Mouse (Mus musculus) CH12.LX (cell line): ENCODE data around the gene Abhd18. TPM values are rescaled to one million over a fixed set of nuclear protein-coding genes. Genes with fewer than 3 reads are reported as not detected.

Experiments used
- DNase-seq: peaks from one replicate; pipeline ENCODE4 v3.0.0-alpha.2; 2013; ENCODE audit errors: extremely low read depth
- H3K27ac ChIP-seq: 2 replicates; pipeline ENCODE4 v1.5.1; 2012; ENCODE audit warnings: low read depth, mild to moderate bottlenecking, control low read depth, moderate library complexity; ENCODE audit not compliant: insufficient read depth
- H3K27me3 ChIP-seq: replicated peaks from 2 replicates; pipeline ENCODE3; 2012; ENCODE audit warnings: inconsistent platforms
- H3K36me3 ChIP-seq, 2 experiments: replicated peaks in 1 of 2; 2 replicates each; pipeline versions ENCODE3 to v1.6.1; 2012; ENCODE audit warnings: inconsistent platforms in 1 of 2, low read length in 1 of 2, mild to moderate bottlenecking in 1 of 2, mixed read lengths in 1 of 2, moderate library complexity in 1 of 2; ENCODE audit not compliant: control insufficient read depth in 1 of 2, insufficient read depth in 1 of 2
- H3K4me1 ChIP-seq, 2 experiments: 2 replicates each; pipeline ENCODE4 v1.6.1; 2012; ENCODE audit warnings: inconsistent platforms in 1 of 2, moderate library complexity in 1 of 2; ENCODE audit not compliant: insufficient read depth in 2 of 2, control insufficient read depth in 1 of 2
- H3K4me2 ChIP-seq: 2 replicates; pipeline ENCODE4 v1.6.1; 2012; ENCODE audit warnings: low read depth, mild to moderate bottlenecking, control low read depth; ENCODE audit not compliant: poor library complexity, insufficient read depth, severe bottlenecking
- H3K4me3 ChIP-seq, 3 experiments: fragments of 150-350 bp in 1 of 3; sonication (generic) in 1 of 3; replicated peaks in 1 of 3; 2 replicates each; pipeline versions ENCODE3 to v1.5.1; 2011 to 2012; ENCODE audit warnings: low read depth in 2 of 3, low read length in 2 of 3, mild to moderate bottlenecking in 2 of 3, moderate library complexity in 2 of 3, control low read depth in 1 of 3, improper control_type of control experiment in 1 of 3, inconsistent platforms in 1 of 3, mixed read lengths in 1 of 3; ENCODE audit not compliant: poor library complexity in 1 of 3
- H3K79me2 ChIP-seq: replicated peaks from 2 replicates; pipeline ENCODE4 v1.6.1; 2012; ENCODE audit warnings: mild to moderate bottlenecking, moderate library complexity; ENCODE audit not compliant: control insufficient read depth, poor library complexity, insufficient read depth, severe bottlenecking; ENCODE audit errors: extremely low read depth
- H3K9ac ChIP-seq: 2 replicates; pipeline ENCODE4 v1.6.1; 2012; ENCODE audit warnings: low read depth, mild to moderate bottlenecking, control low read depth, moderate library complexity; ENCODE audit not compliant: insufficient read depth
- H3K9me3 ChIP-seq: replicated peaks from 2 replicates; pipeline ENCODE3; 2012; ENCODE audit warnings: low read length, inconsistent platforms, mixed read lengths
- BHLHE40 ChIP-seq: IDR thresholded peaks from 2 replicates; pipeline ENCODE4 v1.6.1; 2011; ENCODE audit warnings: mild to moderate bottlenecking, low read depth, low read length, improper control_type of control experiment
- CHD1 ChIP-seq: IDR thresholded peaks from 2 replicates; pipeline ENCODE4 v1.6.1; 2012; ENCODE audit warnings: low read depth, low read length, improper control_type of control experiment, inconsistent platforms
- CHD2 ChIP-seq: IDR thresholded peaks from 2 replicates; pipeline ENCODE4 v1.6.1; 2011; ENCODE audit warnings: low read length, improper control_type of control experiment
- CTCF ChIP-seq, 2 experiments: IDR thresholded peaks in 1 of 2; conservative IDR thresholded peaks in 1 of 2; 2 replicates each; pipeline ENCODE4 v1.5.1; 2011 to 2012; ENCODE audit warnings: low read depth in 2 of 2, low read length in 2 of 2, improper control_type of control experiment in 1 of 2, inconsistent platforms in 1 of 2, mild to moderate bottlenecking in 1 of 2, moderate library complexity in 1 of 2
- E2F4 ChIP-seq: IDR thresholded peaks from 2 replicates; pipeline ENCODE4 v1.6.1; 2011; ENCODE audit warnings: low read depth, low read length, improper control_type of control experiment; ENCODE audit not compliant: insufficient replicate concordance
- ELF1 ChIP-seq: IDR thresholded peaks from 2 replicates; pipeline ENCODE4 v1.6.1; 2014; ENCODE audit warnings: low read depth, mild to moderate bottlenecking, inconsistent platforms, low read length, improper control_type of control experiment
- EP300 ChIP-seq: IDR thresholded peaks from 2 replicates; pipeline ENCODE4 v1.6.1; 2011; ENCODE audit warnings: low read length, improper control_type of control experiment
- ETS1 ChIP-seq: conservative IDR thresholded peaks from 2 replicates; pipeline ENCODE4 v1.6.1; 2012; ENCODE audit warnings: low read depth, mild to moderate bottlenecking, inconsistent platforms, low read length, improper control_type of control experiment, moderate library complexity
- GABPA ChIP-seq: IDR thresholded peaks from 2 replicates; pipeline ENCODE4 v1.6.1; 2012; ENCODE audit warnings: low read depth, low read length, improper control_type of control experiment, inconsistent platforms; ENCODE audit not compliant: insufficient replicate concordance
- HCFC1 ChIP-seq: IDR thresholded peaks from 2 replicates; pipeline ENCODE4 v1.6.1; 2012; ENCODE audit warnings: low read depth, mild to moderate bottlenecking, inconsistent platforms, low read length, improper control_type of control experiment
- IRF4 ChIP-seq: IDR thresholded peaks from 2 replicates; pipeline ENCODE4 v1.6.1; 2014; ENCODE audit warnings: low read depth, mild to moderate bottlenecking, inconsistent platforms, low read length, improper control_type of control experiment
- JUN ChIP-seq: IDR thresholded peaks from 2 replicates; pipeline ENCODE4 v1.6.1; 2011; ENCODE audit warnings: low read depth, mild to moderate bottlenecking, low read length, improper control_type of control experiment, moderate library complexity; ENCODE audit not compliant: insufficient read depth
- JUND ChIP-seq: conservative IDR thresholded peaks from 2 replicates; pipeline ENCODE4 v1.6.1; 2011; ENCODE audit warnings: low read depth, low read length, improper control_type of control experiment
- MAFK ChIP-seq: IDR thresholded peaks from 2 replicates; pipeline ENCODE4 v1.6.1; 2011; ENCODE audit warnings: low read length, improper control_type of control experiment; ENCODE audit not compliant: insufficient replicate concordance
- MAX ChIP-seq: IDR thresholded peaks from 2 replicates; pipeline ENCODE4 v1.6.1; 2011; ENCODE audit warnings: low read length, improper control_type of control experiment
- MAZ ChIP-seq: IDR thresholded peaks from 2 replicates; pipeline ENCODE4 v1.6.1; 2012; ENCODE audit warnings: low read depth, mild to moderate bottlenecking, inconsistent platforms, low read length, improper control_type of control experiment, moderate library complexity
- MYC ChIP-seq: IDR thresholded peaks from 2 replicates; pipeline ENCODE4 v1.6.1; 2011; ENCODE audit warnings: low read depth, mild to moderate bottlenecking, improper control_type of control experiment, low read length
- NELFE ChIP-seq: IDR thresholded peaks from 2 replicates; pipeline ENCODE4 v1.6.1; 2011; ENCODE audit warnings: low read depth, low read length, improper control_type of control experiment
- POLR2A ChIP-seq: IDR thresholded peaks from 2 replicates; pipeline ENCODE4 v1.6.1; 2011; ENCODE audit warnings: low read depth, mild to moderate bottlenecking, improper control_type of control experiment, low read length
- RAD21 ChIP-seq: IDR thresholded peaks from 2 replicates; pipeline ENCODE4 v1.6.1; 2011; ENCODE audit warnings: low read depth, mild to moderate bottlenecking, low read length, improper control_type of control experiment, moderate library complexity
- RCOR1 ChIP-seq: conservative IDR thresholded peaks from 2 replicates; pipeline ENCODE4 v1.6.1; 2012; ENCODE audit warnings: low read depth, mild to moderate bottlenecking, inconsistent platforms, low read length, improper control_type of control experiment
- SIN3A ChIP-seq: IDR thresholded peaks from 2 replicates; pipeline ENCODE4 v1.6.1; 2012; ENCODE audit warnings: low read length, improper control_type of control experiment, inconsistent platforms
- TCF12 ChIP-seq: IDR thresholded peaks from 2 replicates; pipeline ENCODE4 v1.6.1; 2014; ENCODE audit warnings: low read depth, mild to moderate bottlenecking, inconsistent platforms, low read length, improper control_type of control experiment
- UBTF ChIP-seq: IDR thresholded peaks from 2 replicates; pipeline ENCODE4 v1.6.1; 2012; ENCODE audit warnings: low read depth, mild to moderate bottlenecking, inconsistent platforms, low read length, improper control_type of control experiment, moderate library complexity
- USF1 ChIP-seq: IDR thresholded peaks from 2 replicates; pipeline ENCODE4 v1.6.1; 2014; ENCODE audit warnings: low read depth, mild to moderate bottlenecking, inconsistent platforms, low read length, improper control_type of control experiment
- USF2 ChIP-seq: conservative IDR thresholded peaks from 2 replicates; pipeline ENCODE4 v1.6.1; 2011; ENCODE audit warnings: low read depth, low read length, improper control_type of control experiment
- ZC3H11A ChIP-seq: IDR thresholded peaks from 2 replicates; pipeline ENCODE4 v1.6.1; 2012; ENCODE audit warnings: low read depth, mild to moderate bottlenecking, inconsistent platforms, low read length, improper control_type of control experiment
- ZKSCAN1 ChIP-seq: IDR thresholded peaks from 2 replicates; pipeline ENCODE4 v1.6.1; 2012; ENCODE audit warnings: low read depth, inconsistent platforms, low read length, improper control_type of control experiment, borderline replicate concordance
- ZMIZ1 ChIP-seq: IDR thresholded peaks from 2 replicates; pipeline ENCODE4 v1.6.1; 2012; ENCODE audit warnings: low read depth, mild to moderate bottlenecking, inconsistent platforms, low read length, improper control_type of control experiment
- dilution Hi-C: fragments of 300-500 bp; cut with MboI; formaldehyde crosslinking; loops from 2 replicates; pipeline ENCODE4 v1.14.3; 2020; ENCODE audit warnings: low sequenced_read_pairs; ENCODE audit not compliant: extremely low pct_unique_long_range_greater_than_20kb, extremely low pct_ligation_motif_present
- in situ Hi-C: fragments of 300-500 bp; cut with MboI; formaldehyde crosslinking; loops from 3 replicates; pipeline ENCODE4 v1.14.3; 2019; ENCODE audit warnings: low sequenced_read_pairs, low pct_ligation_motif_present, low pct_unique_long_range_greater_than_20kb, mixed read lengths
- polyA plus RNA-seq: library from polyadenylated mRNA; unstranded; fragments of >175 nt; gene quantifications from 2 replicates; pipeline ENCODE4 v1.2.1, GENCODE M21; 2012; ENCODE audit warnings: low read depth; ENCODE audit not compliant: insufficient read length
- total RNA-seq, 2 experiments: library from RNA; depleted of rRNA; stranded (reverse); fragments of 300-350 nt in 1 of 2; fragments of >200 nt in 1 of 2; gene quantifications; 2 replicates each; pipeline ENCODE4 v1.2.3; 2012 to 2014

The Abhd18 gene
- total and polyA plus RNA-seq, 3 experiments, result 3.7 to 13.4 (median 8.5) TPM

DNA sequence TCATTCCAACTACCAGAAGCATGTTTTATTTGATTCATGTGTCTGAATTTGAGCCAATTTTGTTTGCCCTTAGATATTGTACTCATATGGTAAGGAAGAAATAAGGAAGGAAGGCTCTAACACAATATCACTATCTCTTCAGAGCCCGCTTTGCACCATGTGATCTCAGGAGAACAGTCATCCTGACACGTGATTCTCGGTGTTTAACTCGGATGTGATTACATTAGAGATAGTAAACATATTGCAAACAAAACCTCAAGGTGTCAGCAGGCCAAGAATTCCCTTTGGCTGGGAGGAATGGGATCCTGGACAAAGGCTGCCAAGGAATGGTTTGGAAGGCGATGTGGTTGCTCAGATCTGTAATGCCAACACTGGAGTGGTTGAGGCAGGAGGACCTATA lies 91.4 kb downstream of the Abhd18 start:
- no peak overlapping the region for H3K4me3 ChIP-seq
- in situ Hi-C loops (no loop called here), dilution Hi-C loops (no loop called here)
- no peaks in the 10 kb centered on the region for H3K4me1 ChIP-seq
- no peak overlapping the region for H3K9ac ChIP-seq
- H3K9me3 ChIP-seq, result no peaks in the 10 kb centered on the region
- no peak overlapping the region for H3K4me2 ChIP-seq
- peaks cover 4 to 9% of the 10 kb centered on the region in 2 experiments for H3K36me3 ChIP-seq
- TF ChIP-seq BHLHE40 (no peak), E2F4 (no peak), EP300 (no peak), SIN3A (no peak), MAX (no peak), IRF4 (no peak), RCOR1 (no peak), POLR2A (no peak), ELF1 (no peak), GABPA (no peak), TCF12 (no peak), ZMIZ1 (no peak), USF2 (no peak), MYC (no peak), MAZ (no peak), MAFK (no peak), CHD2 (no peak), UBTF (no peak), ZKSCAN1 (no peak), ZC3H11A (no peak)
- no peaks in the 10 kb centered on the region for H3K27me3 ChIP-seq
- H3K27ac ChIP-seq, result no peak overlapping the region
- DNase-seq, result no peak
- H3K79me2 ChIP-seq, result no peaks in the 10 kb centered on the region

- Histone ChIP-seq H3K27me3 (no peaks in the 10 kb centered on the region), H3K27ac (no peak overlapping the region), H3K4me1 (no peaks in the 10 kb centered on the region), H3K9ac (no peak overlapping the region), H3K4me3 (no peak overlapping the region), H3K36me3 (peaks cover 4 to 7% of the 10 kb centered on the region in 2 experiments), H3K9me3 (no peaks in the 10 kb centered on the region), H3K79me2 (no peaks in the 10 kb centered on the region), H3K4me2 (no peak overlapping the region)
- in situ Hi-C loops, result no loop called here
- dilution Hi-C loops, result no loop called here
- no peak for DNase-seq
- no peak for TF ChIP-seq MAZ
- TF ChIP-seq CHD1, result no peak
- no peak for TF ChIP-seq UBTF
- TF ChIP-seq MAX, result no peak
- no peak for TF ChIP-seq JUN
- no peak for TF ChIP-seq NELFE
- no peak for TF ChIP-seq CTCF (conservative IDR thresholded peaks at IDR 0.05 in 1 of 2, IDR thresholded peaks at IDR 0.05 in 1 of 2; ENCODE audit: low read depth in 2 of 2, low read length in 2 of 2)
- no peak for TF ChIP-seq HCFC1
- TF ChIP-seq ETS1, result no peak
- no peak for TF ChIP-seq RAD21
- no peak for TF ChIP-seq EP300
- TF ChIP-seq JUND, result no peak
- no peak for TF ChIP-seq USF1
- no peak for TF ChIP-seq CHD2
Measured at GRCm38 (mm10) chr3:40938592-40938991, 91.8 kb downstream of the Abhd18 start.
